Mouse (Mus musculus) heart, embryonic 15.5 days (tissue): ENCODE data around the gene Srgap2. TPM values are rescaled to one million over a fixed set of nuclear protein-coding genes. Genes with fewer than 3 reads are reported as not detected.

ENCODE experiments used
- ATAC-seq: fragments of 200-750 bp; cut with Nextera tagmentation; replicated peaks from 2 replicates; pipeline ENCODE4 v1.8.0; 2017; ENCODE audit warnings: low read depth, moderate TSS enrichment; ENCODE audit not compliant: insufficient number of reproducible peaks, insufficient read depth, low FRiP score
- H3K27ac ChIP-seq: fragments of 300-500 bp; sonication (generic); 2 replicates; pipeline ENCODE4 v1.5.1; 2015; ENCODE audit warnings: mild to moderate bottlenecking, inconsistent platforms
- H3K27me3 ChIP-seq: fragments of 300-500 bp; sonication (generic); 2 replicates; pipeline ENCODE4 v1.6.1; 2015; ENCODE audit warnings: inconsistent platforms
- H3K36me3 ChIP-seq: fragments of 300-500 bp; sonication (generic); 2 replicates; pipeline ENCODE4 v1.6.1; 2015; ENCODE audit warnings: mild to moderate bottlenecking, inconsistent platforms
- H3K4me1 ChIP-seq: fragments of 300-500 bp; sonication (generic); replicated peaks from 2 replicates; pipeline ENCODE4 v1.6.1; 2015; ENCODE audit warnings: inconsistent platforms
- H3K4me2 ChIP-seq: fragments of 300-500 bp; sonication (generic); 2 replicates; pipeline ENCODE4 v1.6.1; 2015; ENCODE audit warnings: inconsistent platforms, mild to moderate bottlenecking, moderate library complexity
- H3K4me3 ChIP-seq: fragments of 300-500 bp; sonication (generic); 2 replicates; pipeline ENCODE4 v1.5.1; 2015; ENCODE audit warnings: mild to moderate bottlenecking, inconsistent platforms
- H3K9ac ChIP-seq: fragments of 300-500 bp; sonication (generic); 2 replicates; pipeline ENCODE4 v1.6.1; 2015; ENCODE audit warnings: mild to moderate bottlenecking, inconsistent platforms
- H3K9me3 ChIP-seq: fragments of 300-500 bp; sonication (generic); replicated peaks from 2 replicates; pipeline ENCODE4 v1.6.1; 2016; ENCODE audit warnings: inconsistent platforms
- WGBS: fragments of 180-500 bp; shearing (Covaris S2); methylation state at CpG from one replicate; pipeline ENCODE4 v1.1.7; 2015; ENCODE audit warnings: mixed read lengths; 5-methylcytosine and 5-hydroxymethylcytosine counted together
- polyA plus RNA-seq: library from polyadenylated mRNA; unstranded; fragments of >200 nt; fragmentation: Nextera tagmentation; extraction: Ambion mirVana; gene quantifications from 2 replicates; pipeline ENCODE4 v1.2.1, GENCODE M21; 2015

Srgap2 gene
- polyA plus RNA-seq, 1 experiment from 2014 or later: 10.0 TPM

DNA sequence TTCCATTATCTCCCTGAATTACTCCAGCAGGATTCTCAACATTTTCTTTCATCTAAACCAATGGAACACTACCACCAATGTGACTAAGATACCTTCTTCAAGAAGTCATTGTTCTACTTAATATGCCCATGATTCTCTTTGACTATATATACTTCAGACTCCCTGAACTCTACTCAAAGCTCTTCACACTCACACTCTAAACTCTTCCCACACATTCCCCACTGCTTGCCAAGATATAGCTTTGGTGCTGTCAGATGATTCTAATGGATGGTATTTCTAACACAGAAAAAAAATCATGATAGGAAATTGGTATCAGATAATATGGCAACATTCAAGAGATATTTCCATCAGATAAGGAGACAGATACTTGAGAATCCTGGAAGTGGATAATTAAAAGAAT, 129.0 kb downstream of the Srgap2 start:
- Histone ChIP-seq H3K27me3 (no peaks in the 10 kb centered on the region), H3K9ac (no peak overlapping the region), H3K4me3 (no peak overlapping the region), H3K4me1 (no peaks in the 10 kb centered on the region), H3K9me3 (no peaks in the 10 kb centered on the region), H3K36me3 (no peaks in the 10 kb centered on the region), H3K27ac (no peak overlapping the region), H3K4me2 (no peak overlapping the region)
- no peak for ATAC-seq

DNA sequence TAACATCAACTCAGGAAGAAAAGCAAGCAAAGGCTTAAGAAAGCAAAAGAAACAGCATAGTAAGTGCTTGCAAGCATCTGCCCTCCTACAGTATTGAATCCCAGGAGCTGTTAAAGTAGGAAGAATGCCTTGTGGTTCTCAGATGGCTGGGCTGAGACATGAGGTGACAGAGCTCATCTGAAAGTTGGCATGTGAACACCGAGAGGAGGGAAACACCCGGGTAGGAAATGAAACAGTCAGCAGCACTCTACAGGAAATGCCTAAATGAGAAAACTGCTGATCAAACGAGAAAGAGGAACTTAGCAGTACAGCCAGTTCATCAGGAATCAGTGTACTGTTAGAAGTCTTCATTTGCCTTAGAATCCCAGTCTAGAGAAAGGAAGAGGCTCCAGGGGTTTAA, 142.7 kb downstream of the Srgap2 start:
- H3K4me2 ChIP-seq: no peak overlapping the region
- 0 out of 2 replicates have a peak overlapping the region, but pooled peaks have one; percentile 4 for H3K27ac ChIP-seq

DNA sequence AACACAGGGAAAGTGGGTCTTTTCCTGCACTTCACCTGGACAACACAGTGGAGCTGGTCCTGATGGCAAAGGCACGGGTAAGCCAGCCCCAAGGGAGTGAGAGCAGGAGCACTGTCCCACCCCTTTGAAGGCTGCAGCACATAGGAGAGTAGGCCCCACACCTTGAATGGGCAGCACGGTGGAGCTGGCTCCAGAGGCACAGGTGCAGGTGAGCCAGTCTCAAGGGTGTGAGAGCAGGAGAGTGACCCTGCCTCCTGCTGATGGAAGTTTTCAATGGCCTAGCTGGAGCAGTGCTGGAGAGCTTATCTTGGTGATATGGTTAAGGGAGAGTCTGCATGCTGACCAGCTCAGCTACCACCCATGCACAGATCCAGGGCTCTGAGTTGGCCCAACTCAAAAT, 145.0 kb downstream of the Srgap2 start:
- peaks cover 43% of the 10 kb centered on the region for H3K4me1 ChIP-seq
- ATAC-seq: no peak
- no peaks in the 10 kb centered on the region for H3K9me3 ChIP-seq
- no peak overlapping the region for H3K9ac ChIP-seq
- no peak overlapping the region for H3K4me3 ChIP-seq
- H3K27ac ChIP-seq: no peak overlapping the region
- H3K36me3 ChIP-seq: no peaks in the 10 kb centered on the region
- no peaks in the 10 kb centered on the region for H3K27me3 ChIP-seq
- H3K4me2 ChIP-seq: no peak overlapping the region
- WGBS: 64% methylated on average over 2 of the region's 2 CpGs

More for the DNA sequence above, 142.7 kb downstream of the Srgap2 start:
- no peaks in the 10 kb centered on the region for H3K27me3 ChIP-seq
- no peak overlapping the region for H3K9ac ChIP-seq
- 19% methylated on average over 3 of the region's 3 CpGs for WGBS
- no peaks in the 10 kb centered on the region for H3K36me3 ChIP-seq
- no peak overlapping the region for H3K4me3 ChIP-seq
- H3K4me1 ChIP-seq: peaks cover 30% of the 10 kb centered on the region
- H3K9me3 ChIP-seq: no peaks in the 10 kb centered on the region
- no peak for ATAC-seq

DNA sequence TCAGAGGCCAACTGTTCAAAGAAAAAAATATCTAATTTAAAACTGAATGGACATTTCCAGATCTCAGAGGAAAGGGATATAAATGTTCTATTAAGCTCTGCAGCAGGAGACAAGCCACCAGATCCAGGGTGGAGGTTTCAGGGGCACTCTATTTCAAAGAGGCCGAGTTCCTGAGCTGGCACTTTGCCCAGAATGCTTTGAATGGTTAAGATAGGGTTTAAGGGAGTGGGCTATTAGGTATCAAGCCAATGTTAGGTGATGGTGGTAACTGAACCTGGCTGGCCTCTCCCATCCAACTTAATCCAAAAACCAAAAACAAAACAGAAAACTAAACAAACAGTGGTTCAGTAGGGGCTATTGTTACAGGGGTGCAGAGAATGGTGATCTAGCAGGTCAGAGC, 146.9 kb downstream of the Srgap2 start:
- WGBS: 3% methylated on average over 1 of the region's 1 CpGs
- ATAC-seq: no peak; the same call in 1 of the 2 replicates

DNA sequence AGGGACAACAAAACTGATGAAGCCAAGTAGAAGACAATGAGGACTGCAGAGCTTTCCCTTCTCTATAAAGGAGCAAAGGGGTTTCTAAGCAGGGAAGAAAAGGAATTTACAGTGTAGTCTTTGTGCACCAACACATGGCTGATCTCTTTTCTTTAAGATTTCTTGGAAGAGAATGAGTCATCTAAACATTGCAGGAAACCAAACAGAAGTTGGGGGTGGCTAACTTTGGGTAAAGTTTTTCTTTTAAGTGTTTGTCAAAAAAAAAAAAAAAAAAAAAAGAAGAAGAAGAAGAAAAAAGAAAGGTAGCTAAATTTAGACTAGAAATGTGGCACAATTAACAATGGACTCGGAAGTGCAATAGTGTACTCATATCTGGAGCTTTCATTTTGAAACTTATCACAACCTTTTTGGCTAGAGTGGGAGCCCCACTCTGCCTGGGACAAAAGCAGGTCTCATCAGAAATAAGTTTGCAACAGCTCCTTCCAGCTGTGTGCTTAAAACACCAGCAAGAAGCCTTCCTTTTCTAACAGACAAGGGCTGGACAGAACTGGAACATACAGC, 148.2 kb downstream of the Srgap2 start:
- Histone ChIP-seq H3K4me3 (no peak overlapping the region), H3K4me2 (no peak overlapping the region; the same call in 1 of the 2 replicates), H3K9me3 (no peaks in the 10 kb centered on the region), H3K27me3 (no peaks in the 10 kb centered on the region), H3K27ac (peak overlapping the region; percentile 72), H3K4me1 (peaks cover 39% of the 10 kb centered on the region), H3K36me3 (no peaks in the 10 kb centered on the region), H3K9ac (no peak overlapping the region)
- no peak for ATAC-seq
- 11% methylated on average over 1 of the region's 1 CpGs for WGBS

More for the DNA sequence above, 146.9 kb downstream of the Srgap2 start:
- Histone ChIP-seq H3K27me3 (no peaks in the 10 kb centered on the region), H3K4me1 (peaks cover 43% of the 10 kb centered on the region), H3K9me3 (no peaks in the 10 kb centered on the region), H3K27ac (peak overlapping the region; percentile 57), H3K36me3 (no peaks in the 10 kb centered on the region), H3K9ac (no peak overlapping the region), H3K4me2 (no peak overlapping the region), H3K4me3 (no peak overlapping the region)

DNA sequence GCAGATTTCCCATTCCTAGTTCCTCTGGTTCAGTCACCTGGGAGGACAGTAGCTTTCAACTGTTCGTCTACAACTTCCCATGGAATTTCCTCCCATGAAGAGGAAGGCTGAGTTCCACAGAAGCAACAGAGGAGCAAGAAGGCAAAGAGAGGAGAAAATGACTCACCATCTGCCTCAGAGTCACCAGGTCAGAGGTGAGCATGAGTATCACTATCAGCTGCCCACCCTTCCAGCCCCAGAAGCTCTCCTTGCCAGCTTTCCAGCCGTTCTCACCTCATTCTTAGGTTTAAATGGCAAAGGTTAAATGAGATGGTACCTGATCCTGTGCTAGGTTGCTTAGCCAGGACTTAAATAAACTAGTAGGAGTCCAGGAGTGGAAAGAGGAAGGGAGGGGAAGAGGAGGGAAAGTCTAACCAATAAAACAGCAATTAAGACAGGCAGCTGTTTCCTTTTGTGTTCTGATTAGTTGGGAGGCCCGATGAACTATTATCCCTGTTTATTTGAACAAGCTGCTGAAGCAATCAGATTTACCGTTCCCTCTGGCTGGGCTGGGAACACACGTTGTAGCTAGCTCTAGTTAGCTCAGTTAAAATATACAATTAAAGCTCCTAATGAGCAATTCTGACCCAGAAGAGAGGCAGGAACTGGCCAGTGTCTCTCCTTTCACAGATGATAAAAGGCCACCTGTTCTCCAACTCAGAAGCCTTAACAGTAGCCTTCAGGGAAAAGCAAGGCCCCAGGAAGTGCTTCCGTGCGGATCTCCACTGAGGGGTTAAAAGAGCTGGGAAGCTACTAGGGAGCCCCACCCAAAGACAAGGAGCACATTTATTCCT, 148.9 kb downstream of the Srgap2 start:
- peaks cover 39% of the 10 kb centered on the region for H3K4me1 ChIP-seq
- no peak overlapping the region for H3K9ac ChIP-seq
- peak overlapping the region; percentile 72 for H3K27ac ChIP-seq
- no peaks in the 10 kb centered on the region for H3K9me3 ChIP-seq
- ATAC-seq: peak; percentile 35; the same call in 1 of the 2 replicates
- no peaks in the 10 kb centered on the region for H3K36me3 ChIP-seq
- H3K4me2 ChIP-seq: no peak overlapping the region
- H3K27me3 ChIP-seq: no peaks in the 10 kb centered on the region
- 50% methylated on average over 7 of the region's 7 CpGs for WGBS
- no peak overlapping the region for H3K4me3 ChIP-seq

DNA sequence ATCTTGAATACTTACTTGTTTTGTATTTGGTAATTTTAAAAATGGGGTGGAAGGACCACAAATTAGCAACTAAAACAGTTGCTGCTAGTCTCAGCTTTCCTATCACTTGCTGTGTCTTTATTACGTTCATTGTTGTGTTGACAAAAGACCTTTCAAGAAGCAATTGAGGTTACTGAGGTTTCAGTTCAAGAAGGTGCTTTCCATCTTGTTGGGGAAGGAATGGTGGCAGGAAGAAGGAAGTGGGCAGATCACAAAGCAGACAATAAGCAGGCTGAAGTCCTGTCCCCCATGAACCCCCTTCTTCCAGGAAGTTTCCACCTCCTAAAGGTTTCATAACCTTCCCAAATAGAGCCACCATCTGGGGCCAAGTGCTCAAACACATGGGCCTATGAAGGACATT, 161.3 kb downstream of the Srgap2 start:
- no peak overlapping the region for H3K4me2 ChIP-seq
- H3K4me3 ChIP-seq: no peak overlapping the region
- H3K27me3 ChIP-seq: no peaks in the 10 kb centered on the region
- H3K9ac ChIP-seq: no peak overlapping the region
- no peaks in the 10 kb centered on the region for H3K9me3 ChIP-seq
- no peaks in the 10 kb centered on the region for H3K36me3 ChIP-seq
- WGBS: 81% methylated on average over 1 of the region's 1 CpGs
- no peak overlapping the region for H3K27ac ChIP-seq
- no peak for ATAC-seq
- no peaks in the 10 kb centered on the region for H3K4me1 ChIP-seq

DNA sequence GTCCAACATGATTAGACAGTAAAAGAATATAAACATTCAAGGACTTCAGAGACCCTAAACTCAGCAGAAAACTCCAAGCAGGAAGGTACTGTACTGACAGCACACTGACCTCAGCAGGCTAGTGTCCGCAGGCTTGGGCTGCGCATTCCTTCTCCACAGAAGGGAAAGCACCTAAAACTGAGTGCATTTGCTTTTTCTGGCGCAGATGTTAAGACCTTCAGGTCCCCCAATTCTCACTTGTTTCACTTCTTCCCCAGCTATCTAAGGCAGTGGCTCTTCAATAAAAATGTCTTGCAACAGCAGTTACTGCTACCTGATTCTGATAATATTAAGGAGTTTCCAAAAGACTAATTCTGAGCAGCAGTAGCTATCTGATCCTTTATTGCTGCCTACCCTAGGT, 162.7 kb downstream of the Srgap2 start:
- no peak overlapping the region for H3K27ac ChIP-seq
- WGBS: 91% methylated on average over 3 of the region's 3 CpGs
- no peaks in the 10 kb centered on the region for H3K9me3 ChIP-seq
- H3K4me3 ChIP-seq: no peak overlapping the region
- H3K36me3 ChIP-seq: no peaks in the 10 kb centered on the region
- H3K4me2 ChIP-seq: no peak overlapping the region
- no peak for ATAC-seq
- H3K27me3 ChIP-seq: no peaks in the 10 kb centered on the region
- no peaks in the 10 kb centered on the region for H3K4me1 ChIP-seq
- H3K9ac ChIP-seq: no peak overlapping the region

DNA sequence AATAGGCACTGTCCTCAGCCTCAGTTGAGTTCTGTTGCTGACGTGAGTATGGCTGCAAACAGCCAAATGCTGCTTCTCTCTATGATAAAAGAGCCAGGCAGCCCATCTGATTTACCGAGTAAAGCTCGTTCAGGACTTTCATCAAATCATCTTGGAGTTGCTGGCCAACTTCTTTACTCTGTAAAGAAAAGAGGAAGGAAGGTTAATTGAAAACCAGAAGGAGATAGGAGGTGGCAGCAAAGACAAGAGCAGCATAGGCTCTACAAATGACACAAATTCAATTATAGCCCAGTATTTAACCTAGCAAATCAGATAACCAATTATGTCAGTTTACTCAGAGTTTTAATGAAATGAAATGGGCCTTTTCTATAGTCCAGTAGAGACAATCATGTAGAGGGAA, 163.3 kb downstream of the Srgap2 start:
- Histone ChIP-seq H3K27me3 (no peaks in the 10 kb centered on the region), H3K4me3 (no peak overlapping the region), H3K36me3 (no peaks in the 10 kb centered on the region), H3K4me1 (no peaks in the 10 kb centered on the region), H3K4me2 (no peak overlapping the region), H3K9ac (no peak overlapping the region), H3K9me3 (no peaks in the 10 kb centered on the region), H3K27ac (no peak overlapping the region)
- ATAC-seq: no peak
- 63% methylated on average over 3 of the region's 3 CpGs for WGBS

DNA sequence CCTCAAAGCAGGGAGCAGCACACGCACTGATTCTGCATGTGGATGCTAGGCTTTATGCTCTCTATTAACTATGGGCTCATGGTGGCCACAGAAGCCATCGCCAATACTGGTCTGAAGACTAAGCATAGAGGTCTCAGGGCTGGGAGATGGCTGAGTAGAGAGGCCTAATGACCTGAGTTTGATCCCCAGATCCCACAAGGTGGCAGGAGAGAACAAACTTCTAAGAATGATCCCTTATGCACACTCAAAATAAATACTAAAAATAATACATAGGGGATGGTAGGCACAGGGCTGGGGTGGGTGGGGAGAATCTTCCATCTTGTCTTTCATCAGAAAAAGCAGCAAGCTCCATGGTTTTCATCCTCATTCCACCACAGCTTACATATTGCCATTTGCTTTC, 165.1 kb downstream of the Srgap2 start:
- Histone ChIP-seq H3K36me3 (no peaks in the 10 kb centered on the region), H3K4me2 (no peak overlapping the region), H3K27ac (no peak overlapping the region), H3K4me3 (no peak overlapping the region), H3K9me3 (no peaks in the 10 kb centered on the region), H3K4me1 (no peaks in the 10 kb centered on the region), H3K9ac (no peak overlapping the region), H3K27me3 (no peaks in the 10 kb centered on the region)
- WGBS: 86% methylated on average over 2 of the region's 2 CpGs
- ATAC-seq: no peak

DNA sequence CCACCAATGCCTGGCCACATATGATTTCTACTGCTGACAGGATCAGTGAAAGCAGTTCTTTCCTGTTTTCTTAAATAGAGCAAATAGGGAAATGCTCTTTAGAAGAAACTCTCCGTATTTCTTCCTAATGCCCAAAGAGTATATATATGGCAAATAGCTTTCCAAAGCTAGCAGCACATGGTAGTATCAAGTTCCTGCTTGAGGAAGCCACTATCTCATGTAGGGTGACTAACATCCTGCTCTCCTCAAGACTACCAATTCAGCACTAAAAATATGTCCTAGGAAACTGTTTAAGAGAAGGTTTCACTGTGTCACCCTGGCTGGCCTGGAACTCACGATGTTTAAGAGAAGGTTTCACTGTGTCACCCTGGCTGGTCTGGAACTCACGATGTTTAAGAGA, 166.4 kb downstream of the Srgap2 start:
- no peaks in the 10 kb centered on the region for H3K27me3 ChIP-seq
- no peaks in the 10 kb centered on the region for H3K9me3 ChIP-seq
- no peak overlapping the region for H3K9ac ChIP-seq
- WGBS: 74% methylated on average over 3 of the region's 3 CpGs
- H3K4me1 ChIP-seq: no peaks in the 10 kb centered on the region
- H3K4me2 ChIP-seq: no peak overlapping the region
- ATAC-seq: no peak
- 0 out of 2 replicates have a peak, but pooled peaks cover 2% of the 10 kb centered on the region for H3K36me3 ChIP-seq
- H3K27ac ChIP-seq: no peak overlapping the region
- H3K4me3 ChIP-seq: no peak overlapping the region

DNA sequence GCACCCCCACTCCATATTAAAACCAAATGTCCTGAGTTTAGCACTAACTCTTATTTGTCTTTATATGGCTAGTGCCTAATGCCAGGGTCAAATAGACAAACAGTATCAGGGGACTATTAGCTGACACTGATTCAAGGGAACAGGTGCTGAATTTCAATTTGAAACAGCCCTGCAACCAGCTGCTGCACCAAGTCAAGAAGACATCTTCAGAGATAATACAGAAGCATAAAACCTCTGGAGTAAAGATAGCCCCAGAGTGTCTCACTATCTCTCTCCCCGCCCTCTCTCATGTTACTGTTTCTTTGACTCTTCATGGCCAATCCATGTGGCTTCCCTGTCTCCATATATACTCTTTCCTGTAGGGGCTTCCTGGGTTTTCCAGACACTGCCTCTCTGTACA, 167.5 kb downstream of the Srgap2 start:
- H3K9ac ChIP-seq: no peak overlapping the region
- 76% methylated on average over 1 of the region's 1 CpGs for WGBS
- no peaks in the 10 kb centered on the region for H3K9me3 ChIP-seq
- H3K36me3 ChIP-seq: peaks cover 14% of the 10 kb centered on the region
- H3K4me2 ChIP-seq: no peak overlapping the region
- no peak overlapping the region for H3K27ac ChIP-seq
- no peaks in the 10 kb centered on the region for H3K4me1 ChIP-seq
- H3K27me3 ChIP-seq: no peaks in the 10 kb centered on the region
- ATAC-seq: no peak
- H3K4me3 ChIP-seq: no peak overlapping the region
